Comparison of ENCODE assay signal across 20 mouse cellular contexts in the genomic region with DNA sequence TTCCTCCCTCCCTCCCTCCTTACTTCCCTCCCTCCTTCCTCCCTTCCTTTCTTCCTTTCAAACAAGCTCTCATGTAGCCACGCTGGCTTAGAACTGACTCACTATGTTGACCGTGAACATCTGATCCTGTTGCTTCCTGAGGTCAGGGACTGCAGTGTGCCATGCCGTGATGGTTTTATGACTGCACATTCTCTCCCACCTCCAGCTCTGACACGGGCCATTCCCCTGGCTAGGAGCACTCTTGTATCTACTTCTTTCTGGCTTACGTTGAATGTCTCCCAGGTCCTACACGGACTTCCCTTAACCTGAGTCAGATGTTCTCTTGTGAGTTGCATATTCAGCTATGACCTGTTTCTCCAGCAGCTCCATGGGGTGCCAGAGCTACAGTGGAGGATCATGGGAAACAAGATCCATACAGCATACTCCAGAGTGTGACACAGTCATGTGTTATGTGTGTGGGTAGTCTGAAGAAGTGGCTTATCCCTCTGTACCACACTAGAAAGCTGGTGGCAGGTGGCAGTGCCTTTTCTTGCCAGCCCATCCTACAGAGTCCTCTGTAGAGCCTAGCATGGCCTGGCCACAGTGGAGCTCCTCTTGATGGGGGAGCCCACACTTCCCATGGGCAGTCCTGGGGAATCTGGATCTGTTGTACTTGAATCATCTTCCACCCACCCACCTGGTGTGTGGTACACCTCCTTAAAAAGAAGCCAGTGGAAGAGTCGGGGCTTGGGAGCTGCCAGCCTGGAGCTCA. TPM values are rescaled to one million over a fixed set of nuclear protein-coding genes. Genes with fewer than 3 reads are reported as not detected.
DNase-seq lines count a peak whose midpoint lies in the region; TF ChIP-seq lines count a peak whose summit lies in the region.
"Had no signal": no experiment of that assay in that cellular context is flagged by ENCODE, and none has a peak within 500 bp of the region (broad histone marks: within the 10 kb centered on the region; RNA-seq: fewer than 3 reads in every experiment).

No protein-coding gene starts in this region.

- TF ChIP-seq POLR2A in cerebellum, adult 2 months (IDR thresholded peaks at IDR 0.05; ENCODE audit: borderline replicate concordance, insufficient read depth, low read length), result no peak

- H3K4me3 ChIP-seq in cerebellum, adult 2 months (replicated peaks; ENCODE audit: insufficient read depth, low read depth, low read length), result no peak overlapping the region
- H3K4me3 ChIP-seq: heart, embryonic 10.5 days; limb, embryonic 10.5 days; liver, embryonic 12.5 days; lung, embryonic 15.5 days; stomach, embryonic 15.5 days had no signal

- H3K27me3 ChIP-seq in cerebellum, adult 2 months (ENCODE audit: control insufficient read depth, insufficient read depth, low read length), result no peaks in the 10 kb centered on the region
- H3K27me3 ChIP-seq: stomach, embryonic 15.5 days had no signal

- DNase-seq in adrenal gland, adult 2 months, result peak; percentile 46
- no peak for DNase-seq in adrenal gland, postnatal 36 days
- DNase-seq in heart, adult 11 months, result peak; percentile 84
- no peak for DNase-seq in heart, adult 8-10 months (ENCODE audit: low spot score)
- peak; percentile 60 to 72 for DNase-seq in right cerebral cortex, adult 2 months (ENCODE audit: low spot score in 2 of 2)
- DNase-seq in right cerebral cortex, postnatal 10 days (ENCODE audit: low spot score in 2 of 2), result no peak
- no peak for DNase-seq in cerebellum, adult 2 months
- DNase-seq in layer of hippocampus, adult 9-11 months, result no peak
- DNase-seq: cerebellum, adult 9-11 months; embryo, embryonic 11 days; gastrocnemius, postnatal 14 days; heart, postnatal 14 days; kidney, adult 8-10 months; thymus, postnatal 14 days had no signal

- H3K4me1 ChIP-seq in cerebellum, adult 2 months (ENCODE audit: control insufficient read depth, insufficient read depth, low read length), result peaks cover 28% of the 10 kb centered on the region
- H3K4me1 ChIP-seq: liver, embryonic 12.5 days had no signal

- H3K27ac ChIP-seq in cerebellum, adult 2 months (ENCODE audit: insufficient read depth, low read length), result no peak overlapping the region
- H3K27ac ChIP-seq: heart, embryonic 10.5 days; limb, embryonic 10.5 days; liver, embryonic 12.5 days; lung, embryonic 15.5 days; stomach, embryonic 15.5 days had no signal

- 87% methylated on average over 7 of the region's 7 CpGs for WGBS in cerebellum, adult 2 months

- no peak for TF ChIP-seq CTCF in cerebellum, adult 2 months (IDR thresholded peaks at IDR 0.05; ENCODE audit: borderline replicate concordance, insufficient read depth, low read depth, low read length)

RNA-seq across cellular contexts. Expression of a gene that starts 23.8 kb away (rescaled TPM):
- total RNA-seq in adrenal gland, adult 2 months (2021), result 1 to 10 TPM; 2.1 to 9.2 TPM
- polyA plus RNA-seq in adrenal gland, adult 2 months (2012; rRNA removed), result 0.79 and 2.9 TPM in 2 replicates
- total RNA-seq in adrenal gland, postnatal 36 days (2021), result 1 to 10 TPM; 1.3 to 4.0 TPM
- 1 to 10 TPM in 3 of 4 experiments, under 1 TPM in 1; 0.92 to 2.0 (median 1.4) TPM for total RNA-seq in heart, adult 8-10 months (2022)
- polyA plus RNA-seq in cerebellum, adult 2 months (2012; rRNA removed), result 5.4 and 6.2 TPM in 2 replicates
- total RNA-seq: megakaryocyte progenitor cell, adult 5-6 weeks had no signal

RNA-seq across cellular contexts. Expression of a gene that starts 25.1 kb away (rescaled TPM):
- total RNA-seq in adrenal gland, adult 2 months (2021), result 10 to 100 TPM; 56.4 to 65.1 TPM
- 134 and 138 TPM in 2 replicates for polyA plus RNA-seq in adrenal gland, adult 2 months (2012; rRNA removed)
- total RNA-seq in adrenal gland, postnatal 36 days (2021), result 10 to 100 TPM; 52.5 to 66.7 TPM
- 100 to 1,000 TPM; 318 to 340 (median 328) TPM for total RNA-seq in heart, adult 8-10 months (2022)
- 30.8 and 33.8 TPM in 2 replicates for polyA plus RNA-seq in cerebellum, adult 2 months (2012; rRNA removed)

RNA-seq across cellular contexts. Expression of a gene that starts 41.9 kb away (rescaled TPM):
- 100 to 1,000 TPM; 175 to 323 TPM for total RNA-seq in adrenal gland, adult 2 months (2021)
- 22.8 and 43.0 TPM in 2 replicates for polyA plus RNA-seq in adrenal gland, adult 2 months (2012; rRNA removed)
- total RNA-seq in adrenal gland, postnatal 36 days (2021), result 100 to 1,000 TPM; 149 to 281 TPM
- total RNA-seq in heart, adult 8-10 months (2022), result 100 to 1,000 TPM in 3 of 4 experiments, 10 to 100 TPM in 1; 96.7 to 125 (median 109) TPM
- 215 and 217 TPM in 2 replicates for polyA plus RNA-seq in cerebellum, adult 2 months (2012; rRNA removed)

Comparison
In these comparisons a context has a peak if more than half of its experiments do, and no peak if none do; other contexts are left out.
1. DNase-seq: peak in adrenal gland, adult 2 months (single experiment), heart, adult 11 months (single experiment) and right cerebral cortex, adult 2 months (2 of 2); none in adrenal gland, postnatal 36 days (0 of 2), heart, adult 8-10 months (single experiment), right cerebral cortex, postnatal 10 days (0 of 2), cerebellum, adult 2 months (0 of 2) and layer of hippocampus, adult 9-11 months (single experiment).
2. RNA of a gene that starts 25.1 kb away (total RNA-seq): 318 to 340 TPM in heart, adult 8-10 months; 52.5 to 66.7 TPM in adrenal gland, postnatal 36 days and 56.4 to 65.1 TPM in adrenal gland, adult 2 months; every median in the first group is over 4 times any median in the second.